Mouse (Mus musculus) left cerebral cortex, adult 8-10 months (tissue): ENCODE measurements around the gene Stxbp6. TPM values are rescaled to one million over a fixed set of nuclear protein-coding genes. Genes with fewer than 3 reads are reported as not detected.

ENCODE experiments used
- DNase-seq, 2 experiments: peaks; one replicate each; pipeline ENCODE4 v3.0.0; 2022; ENCODE audit warnings: low spot score in 2 of 2
- total RNA-seq, 4 experiments: library from RNA; stranded (reverse); gene quantifications; 2 replicates each; pipeline ENCODE4 v1.2.4; 2022

The Stxbp6 gene
- total RNA-seq, 4 experiments from 2014 or later, result 52.0 to 82.7 (median 62.7) TPM

GRCm38 (mm10) chr12:44919613-44920012 is 154.9 kb downstream of the Stxbp6 start:
- DNase-seq, result no peak

- no peak for DNase-seq
Measured at GRCm38 (mm10) chr12:44918929-44919328, 155.6 kb downstream of the Stxbp6 start.

GRCm38 (mm10) chr12:44913854-44914253 is 160.7 kb downstream of the Stxbp6 start:
- no peak for DNase-seq

- no peak for DNase-seq
Measured at GRCm38 (mm10) chr12:44908028-44908702, 166.3 kb downstream of the Stxbp6 start.

- DNase-seq, result no peak
Measured at GRCm38 (mm10) chr12:44906001-44906400, 168.5 kb downstream of the Stxbp6 start.

DNA sequence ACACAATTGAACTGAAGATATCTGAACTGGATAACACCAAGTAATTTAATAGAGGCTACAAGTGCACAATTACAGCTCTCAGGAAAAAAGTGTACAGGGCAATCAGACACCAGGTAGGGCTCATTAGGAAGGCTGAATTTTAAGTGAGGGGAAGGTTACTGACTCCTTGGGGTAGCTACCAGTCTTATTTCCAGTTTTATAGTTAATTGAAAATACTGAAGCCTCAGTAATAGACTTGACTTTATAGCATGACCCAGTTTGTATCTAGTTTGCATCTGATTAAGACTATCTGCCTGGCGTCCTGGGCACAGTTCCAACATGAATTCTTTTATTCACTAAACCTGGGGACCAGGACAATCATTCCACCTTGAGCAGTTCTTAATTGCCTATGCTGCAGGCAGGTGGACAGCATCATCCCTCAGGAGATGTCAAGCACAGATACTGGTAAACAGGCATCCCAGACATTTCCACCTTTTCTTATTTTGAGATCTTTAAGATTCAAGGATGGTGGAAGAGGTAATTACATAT is 171.2 kb downstream of the Stxbp6 start:
- no peak for DNase-seq

- DNase-seq, result no peak
Measured at GRCm38 (mm10) chr12:44899173-44899870, 175.2 kb downstream of the Stxbp6 start.

DNA sequence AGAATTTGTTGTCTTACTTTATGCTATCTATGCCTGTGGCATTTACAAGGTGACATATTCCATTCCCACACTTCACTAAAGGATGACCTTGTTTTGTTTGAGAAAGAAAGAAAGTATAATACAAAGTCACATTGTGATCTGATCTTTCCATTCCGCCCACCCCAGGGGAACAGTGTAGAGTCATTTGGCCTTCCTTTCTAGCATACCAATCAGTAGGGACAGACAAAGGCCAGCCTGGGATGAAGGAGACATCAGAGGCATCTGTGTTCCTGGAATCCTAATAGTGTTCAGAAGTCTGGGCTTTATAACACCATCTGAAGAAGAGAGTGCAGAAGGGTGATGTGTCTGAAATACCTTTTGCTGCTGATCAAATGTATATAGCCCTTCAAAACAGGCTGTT is 178.0 kb downstream of the Stxbp6 start:
- no peak for DNase-seq

- DNase-seq, result no peak
Measured at GRCm38 (mm10) chr12:44889677-44890393, 184.7 kb downstream of the Stxbp6 start.

DNA sequence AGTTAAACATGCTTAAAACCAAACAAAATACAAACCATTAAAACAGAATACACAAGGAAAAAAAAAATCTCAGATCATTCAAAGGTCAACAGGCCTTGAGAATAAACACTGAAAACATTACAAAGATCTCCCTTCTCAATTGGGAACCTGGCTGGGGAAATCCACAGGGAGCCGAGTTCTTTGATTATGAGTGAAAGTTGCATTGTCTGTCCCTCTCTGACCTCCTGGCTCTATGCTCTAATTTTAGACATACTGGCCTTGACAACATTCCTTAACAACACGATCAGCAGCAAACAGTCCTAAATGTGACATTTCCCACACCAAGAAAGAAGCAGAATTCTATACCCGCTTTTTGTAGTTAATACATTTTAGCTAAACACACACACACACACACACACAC is 187.7 kb downstream of the Stxbp6 start:
- DNase-seq, result no peak

DNA sequence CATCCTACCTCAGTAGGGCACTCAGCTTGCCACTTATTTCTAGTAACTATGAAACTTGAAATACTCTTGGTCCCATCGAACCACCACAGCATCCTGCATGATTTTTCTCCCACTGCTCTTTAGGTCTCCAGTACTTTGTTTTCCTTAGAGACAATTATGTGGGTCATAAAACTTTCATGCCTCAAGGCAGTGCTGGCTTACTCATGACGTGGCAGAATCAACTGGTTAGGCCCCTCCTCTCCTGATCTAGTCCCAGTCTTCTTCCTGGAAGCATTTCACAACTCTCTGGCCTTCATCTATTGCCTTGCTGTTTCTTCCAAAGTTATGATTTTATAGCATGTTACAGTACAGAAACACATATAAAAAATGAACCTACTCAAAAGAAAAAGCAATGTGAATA is 201.8 kb downstream of the Stxbp6 start:
- DNase-seq, result no peak

DNA sequence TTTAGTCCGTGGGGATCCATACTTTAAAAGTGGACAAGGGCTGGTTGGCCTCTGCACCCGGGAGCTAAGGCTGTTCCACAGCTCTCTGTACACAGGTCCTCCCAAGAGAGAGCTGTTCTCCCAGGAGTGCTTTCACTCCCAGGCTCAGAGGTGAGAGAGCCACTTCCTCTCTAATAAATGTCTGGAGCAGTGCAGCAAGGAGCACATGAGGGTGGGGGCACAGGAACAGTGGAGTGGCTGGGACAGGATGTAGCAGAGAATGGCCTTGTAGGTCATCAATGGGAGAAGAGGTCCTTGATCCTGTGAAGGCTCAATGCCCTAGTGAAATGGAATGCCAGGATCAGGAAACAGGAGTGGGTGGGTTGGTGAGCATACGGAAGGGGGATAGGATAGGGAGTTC is 209.1 kb downstream of the Stxbp6 start:
- DNase-seq, result no peak

GRCm38 (mm10) chr12:44859454-44859853 is 215.1 kb downstream of the Stxbp6 start:
- no peak for DNase-seq

DNA sequence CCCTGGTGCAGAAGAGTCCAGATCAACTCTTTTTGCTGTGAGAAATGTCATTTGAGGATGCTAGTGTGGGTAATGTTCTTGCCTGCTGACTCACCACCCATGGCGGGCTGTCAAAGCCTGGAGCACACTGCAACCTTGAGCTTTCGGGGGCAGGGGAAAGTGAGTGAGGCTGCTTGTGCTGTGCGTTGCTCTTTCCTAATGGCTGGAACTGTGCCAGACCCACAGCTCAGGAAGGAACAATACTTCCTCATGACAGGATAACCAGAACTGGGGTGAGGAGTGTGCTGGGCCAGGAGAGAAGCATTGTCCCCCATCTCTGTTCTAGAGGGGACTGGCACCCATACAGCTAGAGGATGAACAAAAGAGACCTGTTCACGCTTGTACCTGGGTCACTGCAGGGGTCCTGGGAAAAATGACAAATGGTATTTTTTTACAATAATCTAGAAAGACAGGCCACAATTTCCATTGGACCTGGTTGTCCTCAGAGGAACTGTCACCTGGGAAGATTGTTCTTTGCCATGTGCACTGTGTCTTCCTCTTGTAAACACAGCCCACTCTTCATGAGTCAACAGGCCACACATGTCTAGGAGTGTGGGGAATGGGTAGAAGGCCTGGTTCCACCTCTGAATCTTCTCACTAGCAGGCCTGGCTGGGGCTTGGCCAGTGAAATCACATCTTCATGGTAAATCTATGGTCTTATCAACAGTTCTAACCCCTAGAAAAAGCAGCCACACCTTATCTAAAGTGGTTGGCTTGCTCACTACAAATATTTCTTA is 216.2 kb downstream of the Stxbp6 start:
- DNase-seq, result peak; percentile 16 to 75

- no peak for DNase-seq
Measured at GRCm38 (mm10) chr12:44852024-44852423, 222.5 kb downstream of the Stxbp6 start.

DNA sequence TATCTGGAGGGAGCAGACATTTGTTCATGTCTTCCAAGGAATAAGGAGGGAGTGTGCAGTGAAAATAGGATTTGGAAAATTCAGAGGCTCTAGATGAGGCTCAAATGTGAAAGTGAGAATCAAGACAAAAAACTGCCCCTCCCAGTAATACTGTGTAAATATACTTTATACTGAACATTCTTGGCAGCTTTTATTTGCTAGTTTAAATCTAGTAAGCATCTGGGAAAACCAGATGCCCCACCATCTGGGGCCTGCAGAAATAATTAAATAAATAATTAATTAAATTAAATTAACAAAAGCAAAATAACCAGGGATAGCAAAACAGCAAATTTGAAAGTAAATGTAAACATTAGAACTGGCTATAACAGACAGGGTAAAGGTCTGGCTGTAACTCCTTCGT is 224.0 kb downstream of the Stxbp6 start:
- DNase-seq, result no peak

DNA sequence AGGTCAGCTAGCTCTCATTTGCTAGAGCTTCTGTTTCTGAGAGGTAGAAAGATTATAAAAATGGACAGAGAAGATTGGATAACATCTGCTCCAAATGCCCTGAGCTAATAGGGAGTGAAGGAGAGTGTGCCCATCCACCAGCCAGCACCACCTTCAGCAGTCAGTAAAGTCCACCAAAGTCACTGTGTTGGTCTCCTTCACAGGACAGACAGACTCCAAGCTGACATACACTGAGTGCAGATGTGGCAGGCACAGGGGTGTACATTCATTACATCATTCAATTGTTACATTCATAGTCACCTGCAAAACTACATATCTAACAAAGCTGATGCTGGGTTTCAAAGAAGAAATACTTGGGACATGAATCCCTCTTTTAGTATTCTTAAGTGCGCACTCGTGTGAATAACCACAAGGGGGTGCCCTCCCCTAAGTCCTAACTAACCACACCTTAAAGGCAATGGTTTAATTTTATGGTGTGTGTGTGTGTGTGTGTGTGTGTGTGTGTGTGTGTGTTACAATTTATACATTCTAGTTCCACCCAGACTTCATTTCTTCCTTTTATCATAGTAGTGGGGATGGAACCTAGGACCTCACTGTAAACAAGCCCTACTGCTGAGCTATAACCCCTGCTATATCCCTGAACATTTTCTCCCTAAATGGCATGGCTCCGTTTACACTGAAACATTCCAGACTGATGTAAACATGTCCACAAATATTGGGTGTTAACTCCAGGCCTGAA is 225.9 kb downstream of the Stxbp6 start:
- peak; percentile 17 to 20 for DNase-seq

GRCm38 (mm10) chr12:44840585-44840984 is 233.9 kb downstream of the Stxbp6 start:
- no peak for DNase-seq

DNA sequence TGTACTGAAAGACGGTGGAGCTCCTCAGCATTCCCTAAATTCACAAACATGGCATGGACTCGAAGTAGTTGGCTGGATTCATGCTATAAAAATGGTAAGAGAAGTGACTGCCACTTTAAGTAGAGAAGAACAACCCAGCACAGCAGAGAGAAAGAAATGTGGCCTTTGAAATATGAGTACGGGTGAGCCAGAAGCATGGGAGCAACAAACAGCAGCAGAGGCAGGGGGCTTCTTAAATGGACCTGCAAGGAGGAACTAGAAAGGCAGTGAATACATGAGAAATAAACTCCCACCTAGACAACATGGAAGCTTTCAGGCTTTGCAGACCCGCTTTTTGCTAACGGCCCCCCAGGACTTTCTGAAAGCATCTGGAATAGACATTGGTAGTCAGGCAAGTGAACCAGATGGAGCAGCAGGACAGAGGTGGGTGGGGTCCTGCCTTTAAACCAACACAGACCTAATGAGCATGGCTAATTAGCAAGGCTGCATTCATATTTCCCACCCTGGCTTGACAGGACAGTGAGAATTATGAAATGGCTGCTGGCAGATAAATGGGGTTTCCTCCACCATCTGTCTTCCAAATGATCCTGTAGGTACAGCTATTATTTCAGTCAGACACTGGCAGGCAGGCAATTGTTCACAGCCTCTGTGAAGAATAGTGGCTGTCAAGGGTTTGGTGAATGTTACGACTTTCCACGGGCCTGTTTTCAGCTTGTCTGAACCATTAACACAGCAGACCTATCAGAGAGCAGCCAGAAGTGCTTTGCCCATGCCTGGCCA is 234.7 kb downstream of the Stxbp6 start:
- no peak for DNase-seq
